ENCODE assay signal across 13 mouse cellular contexts in the genomic region with DNA sequence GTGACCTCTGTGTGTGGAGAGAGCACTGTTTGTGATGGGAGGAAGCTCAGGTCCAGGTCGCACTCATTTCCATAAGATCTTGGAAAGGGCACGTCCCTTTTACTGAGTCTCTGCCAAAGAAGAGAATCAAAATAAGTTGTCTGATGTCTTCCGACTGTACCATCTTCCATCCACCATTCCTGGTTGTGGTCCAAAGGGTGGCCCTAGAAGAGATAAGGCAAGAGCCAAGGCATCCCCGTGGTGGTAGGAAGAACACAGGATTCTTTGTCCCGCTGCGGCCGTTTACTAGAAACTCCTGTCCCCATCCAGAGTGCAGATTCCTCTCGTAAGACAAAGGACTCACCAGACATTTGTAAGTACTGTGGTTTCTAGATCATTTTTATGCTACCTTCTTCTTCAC.
"Had no signal": no experiment of that assay in that cellular context is flagged by ENCODE, and none has a peak within 500 bp of the region (broad histone marks: within the 10 kb centered on the region; RNA-seq: fewer than 3 reads in every experiment).

No protein-coding gene starts in this region.

- DNase-seq: cerebellum, adult 9-10 months; cerebellum, postnatal 25 days; cerebellum, postnatal 36 days; embryo, embryonic 11 days; forebrain, postnatal 0 days; gastrocnemius, adult 2 months; gastrocnemius, postnatal 10 days; gastrocnemius, postnatal 14 days; gastrocnemius, postnatal 25 days; gastrocnemius, postnatal 36 days; heart, adult 11 months; heart, adult 18-20 months; heart, adult 2 months had no signal
